Mouse (Mus musculus) activated CD4-positive, CD25-positive, alpha-beta regulatory T cell (primary cell): ENCODE data around the gene Efcab10. TPM values are rescaled to one million over a fixed set of nuclear protein-coding genes. Genes with fewer than 3 reads are reported as not detected.

Experiments used
- polyA plus RNA-seq, 2 experiments: library from polyadenylated mRNA; unstranded; fragments of 100-300 nt; shearing (Covaris generic); gene quantifications; one replicate each; pipeline ENCODE4 v1.2.1; 2017

The Efcab10 gene
- polyA plus RNA-seq: not detected

GRCm38 (mm10) chr12:33394804-33395623 lies at the start of gene Efcab10:
Gene Efcab10 (plus strand): TSS chr12:33394854.

GRCm38 (mm10) chr12:33429387-33430160 lies 34.9 kb downstream of the Efcab10 start, which contains the start of gene Twistnb:
Gene Twistnb (plus strand): TSS chr12:33429635.

Other genes with a start within 250 kb of the Efcab10 start
- gene Atxn7l1, start 247.2 kb upstream of the Efcab10 start, polyA plus RNA-seq: 10 to 100 TPM; 82.0 to 83.6 TPM
- 10 to 100 TPM; 61.9 to 96.7 TPM for gene Twistnb, start 34.8 kb downstream of the Efcab10 start, polyA plus RNA-seq